Mouse (Mus musculus): ENCODE results near the gene Fzd2. TPM values are rescaled to one million over a fixed set of nuclear protein-coding genes. Genes with fewer than 3 reads are reported as not detected.
"Not testable (repeated sequence)": the region's sequence is repeated elsewhere in the genome, so short reads cannot be mapped to it uniquely, and the experiment has no call there.

The Fzd2 gene
- total RNA-seq, 2 experiments from 2014 or later: 10.5 to 12.7 TPM

DNA sequence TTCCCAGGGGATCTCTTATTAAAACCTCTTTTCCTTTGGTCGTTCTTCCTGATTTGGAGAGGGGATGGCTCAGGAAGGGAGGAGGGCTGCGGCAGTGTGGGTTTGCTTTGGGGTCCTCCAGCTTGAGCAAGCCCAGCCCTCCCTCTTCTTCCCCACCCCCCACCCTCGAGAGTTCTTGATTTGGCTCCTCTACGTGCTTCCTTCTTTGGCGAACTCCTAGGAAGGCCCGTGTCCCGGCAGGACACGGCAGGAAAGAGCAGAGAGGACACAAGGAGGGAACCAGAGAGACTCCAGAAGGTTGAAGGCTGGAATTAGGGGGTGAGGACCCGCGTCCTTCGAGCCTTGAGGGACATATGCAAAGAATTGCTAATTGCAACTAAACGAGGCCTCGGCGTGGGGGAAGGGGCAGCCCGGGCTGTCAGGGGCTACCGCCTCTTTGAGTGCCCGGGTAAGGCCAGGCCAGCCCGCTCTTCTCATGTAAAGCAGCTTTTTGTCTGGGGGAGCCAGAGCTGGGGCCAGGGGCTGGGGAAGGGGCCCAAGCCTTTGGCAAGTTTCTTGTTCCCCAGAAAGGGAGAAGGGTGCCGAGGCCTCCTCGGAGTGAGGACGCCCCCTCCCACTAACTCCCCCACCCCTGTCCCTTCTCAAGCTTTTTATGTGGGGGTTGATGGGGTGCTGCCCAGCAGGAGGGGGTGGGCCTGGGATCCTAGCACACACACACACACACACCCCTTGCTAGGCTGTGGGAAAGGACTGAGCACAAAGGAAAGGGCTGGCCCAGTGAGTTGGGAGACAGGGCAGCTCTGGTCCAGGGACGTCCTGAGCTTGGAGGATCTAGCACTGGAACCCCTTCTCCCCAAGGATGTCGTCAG lies 24.8 kb upstream of the Fzd2 start, which contains the start of gene Gm11627:
Gm11627 (minus strand) TSS at position 297 of the 869 bp plus-strand sequence.
- intact Hi-C loops (cut with DNase I): no loop called here
- DNase-seq (ENCODE audit: low spot score in 2 of 2): peak; percentile 12

DNA sequence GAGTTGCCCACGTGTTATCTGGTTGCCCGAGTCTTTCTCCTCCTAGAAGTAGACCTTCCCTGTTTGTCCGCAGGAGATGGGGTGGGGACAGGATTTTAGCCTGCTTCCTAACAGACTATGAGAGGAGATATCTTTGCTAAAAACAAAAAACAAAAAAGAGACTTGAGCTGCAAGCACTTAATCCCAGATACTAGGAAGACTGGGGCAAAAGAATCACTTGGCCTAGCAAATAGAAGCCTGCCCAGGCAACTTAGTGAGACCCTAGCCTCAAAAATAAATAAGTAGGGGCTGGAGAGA lies 24.2 kb upstream of the Fzd2 start:
- no peak for DNase-seq (ENCODE audit: low spot score in 2 of 2)
- intact Hi-C loops (cut with DNase I): no loop called here

DNA sequence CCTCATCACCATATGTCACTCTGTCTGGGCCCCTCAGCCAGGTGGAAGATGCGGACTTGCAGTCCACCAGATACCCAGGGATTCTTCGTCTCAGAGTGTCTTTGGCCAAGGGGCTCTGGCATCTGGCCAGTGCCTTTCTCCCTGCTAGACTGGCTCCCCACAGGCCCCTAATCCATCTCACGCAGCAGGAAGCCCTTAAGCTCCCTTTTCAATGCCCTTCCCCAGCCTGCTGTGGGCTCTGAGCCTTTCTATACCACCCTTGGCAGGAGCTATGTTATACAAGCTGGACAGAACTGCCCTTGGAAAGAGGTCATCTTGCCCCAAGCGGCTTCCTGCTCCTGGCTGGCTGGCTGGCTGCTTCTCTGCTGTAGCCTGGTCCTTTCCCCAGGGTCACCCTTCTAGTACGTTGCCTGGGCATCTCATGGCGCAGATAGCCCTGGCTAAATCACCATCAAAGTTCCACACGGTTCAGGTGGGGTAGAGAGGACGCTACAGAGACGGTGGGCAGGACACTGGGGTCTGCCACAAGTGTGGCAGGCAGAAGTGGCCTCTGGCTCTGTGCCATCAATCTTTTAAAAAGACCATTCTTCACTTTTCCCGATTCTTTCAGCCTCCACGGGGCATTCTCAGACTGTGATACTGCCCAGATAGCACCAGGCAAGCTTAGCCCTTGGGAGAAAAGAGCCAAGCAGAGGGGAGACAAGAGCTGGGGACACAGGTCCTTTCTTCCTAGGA lies 22.7 kb upstream of the Fzd2 start:
- intact Hi-C loops (cut with DNase I): no loop called here

DNA sequence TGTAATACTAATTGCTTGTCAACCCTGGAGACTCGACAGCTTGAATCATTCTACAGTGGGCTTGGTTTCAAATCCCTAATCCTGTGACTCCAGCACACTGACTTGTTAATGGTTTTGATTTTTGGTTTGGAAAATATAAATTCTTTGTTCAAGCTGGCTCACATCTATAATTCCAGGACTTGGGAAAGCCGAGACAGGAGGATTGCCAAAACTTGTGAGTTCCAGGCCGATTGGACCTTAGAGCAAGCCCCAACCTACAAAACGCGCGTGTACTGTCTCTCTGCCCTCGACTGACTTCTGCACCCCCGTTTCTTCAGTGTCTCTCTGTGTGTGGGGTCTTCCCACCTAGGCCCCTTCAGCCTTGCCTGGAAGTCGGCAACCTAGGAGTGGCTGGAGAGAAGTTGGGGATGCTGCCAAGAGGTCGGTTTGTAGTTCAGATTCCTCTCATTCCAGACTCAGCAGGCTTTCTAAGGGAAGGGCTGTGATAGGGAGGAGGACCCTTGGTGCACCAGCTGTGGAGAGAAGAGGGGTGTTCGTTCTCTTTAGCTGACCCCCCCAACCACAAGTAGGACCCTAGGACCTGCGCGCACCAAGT lies 22.1 kb upstream of the Fzd2 start:
- no peak for DNase-seq (ENCODE audit: low spot score in 2 of 2)
- intact Hi-C loops (cut with DNase I): no loop called here

More for the DNA sequence above, 22.7 kb upstream of the Fzd2 start:
- DNase-seq (ENCODE audit: low spot score in 2 of 2): no peak

DNA sequence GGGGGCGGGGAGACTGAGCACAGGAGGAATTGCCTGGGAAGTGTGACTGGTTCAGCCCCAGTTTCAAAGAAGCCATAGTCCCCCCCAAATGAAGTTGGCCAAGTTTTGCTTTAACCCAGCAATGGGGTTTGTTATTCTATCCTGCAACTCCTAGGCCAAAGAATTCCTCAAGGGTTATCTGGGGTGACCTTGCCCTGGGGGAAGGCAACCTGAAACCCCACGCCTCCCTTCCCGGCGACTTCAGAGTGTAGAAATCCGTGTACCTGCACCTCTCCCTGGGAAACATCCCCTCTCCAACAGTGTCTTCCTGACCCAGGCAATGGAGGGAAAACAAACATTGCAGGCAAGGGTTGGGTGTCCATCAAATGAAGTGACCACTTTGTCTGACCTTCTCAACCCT lies 21.5 kb upstream of the Fzd2 start:
- intact Hi-C loops (cut with DNase I): no loop called here
- DNase-seq (ENCODE audit: low spot score in 2 of 2): no peak

DNA sequence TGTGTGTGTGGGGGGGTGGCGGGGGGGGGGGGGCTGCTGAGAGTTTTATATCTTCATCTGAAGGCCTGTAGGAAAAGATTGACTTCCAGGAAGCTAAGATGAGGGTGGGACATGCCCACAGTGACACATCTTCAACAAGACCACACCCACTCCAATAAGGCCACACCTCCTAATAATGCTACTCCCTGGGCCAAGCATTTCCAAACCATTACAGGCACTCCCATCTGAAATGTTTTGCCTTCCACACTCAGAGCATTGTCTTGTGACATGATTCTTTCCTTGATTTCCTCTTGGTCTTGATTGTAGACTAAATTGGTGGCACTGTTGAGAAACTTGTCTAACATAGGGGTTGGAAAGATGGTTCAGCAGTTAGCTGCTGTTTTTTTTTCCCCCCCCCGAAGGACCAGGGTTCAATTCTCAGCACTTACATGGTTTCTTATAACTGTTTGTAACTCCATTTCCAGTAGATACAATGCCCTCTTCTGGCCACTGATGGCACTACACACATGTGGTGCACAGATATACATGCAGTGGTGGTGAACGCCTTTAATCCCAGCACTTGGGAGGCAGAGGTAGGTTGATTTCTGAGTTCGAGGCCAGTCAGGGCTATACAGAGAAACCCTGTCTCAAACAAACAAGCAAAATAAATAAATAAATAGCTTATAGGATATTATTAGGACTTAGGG lies 17.6 kb upstream of the Fzd2 start:
- intact Hi-C loops (cut with DNase I): no loop called here
- DNase-seq (ENCODE audit: low spot score in 2 of 2): no peak

DNA sequence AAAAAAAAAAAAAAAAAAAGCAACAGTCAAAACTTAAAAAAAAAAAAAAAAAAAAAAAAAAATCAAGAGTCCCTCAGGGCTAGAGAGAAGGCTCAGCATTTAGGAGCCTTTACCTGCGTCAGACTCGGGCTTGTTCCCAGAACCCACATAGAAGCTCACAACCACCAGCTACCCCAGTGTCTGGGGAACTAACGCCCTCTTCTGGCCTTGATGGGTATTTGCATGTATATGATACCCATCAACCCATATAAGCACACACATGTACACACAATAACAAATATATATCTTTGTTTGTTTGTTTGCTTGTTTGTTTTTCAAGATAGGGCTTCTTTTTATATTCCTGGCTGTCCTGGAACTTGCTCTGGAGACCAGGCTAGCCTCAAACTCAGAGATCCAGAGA lies 16.6 kb upstream of the Fzd2 start:
- no peak for DNase-seq (ENCODE audit: low spot score in 2 of 2)
- intact Hi-C loops (cut with DNase I): no loop called here

DNA sequence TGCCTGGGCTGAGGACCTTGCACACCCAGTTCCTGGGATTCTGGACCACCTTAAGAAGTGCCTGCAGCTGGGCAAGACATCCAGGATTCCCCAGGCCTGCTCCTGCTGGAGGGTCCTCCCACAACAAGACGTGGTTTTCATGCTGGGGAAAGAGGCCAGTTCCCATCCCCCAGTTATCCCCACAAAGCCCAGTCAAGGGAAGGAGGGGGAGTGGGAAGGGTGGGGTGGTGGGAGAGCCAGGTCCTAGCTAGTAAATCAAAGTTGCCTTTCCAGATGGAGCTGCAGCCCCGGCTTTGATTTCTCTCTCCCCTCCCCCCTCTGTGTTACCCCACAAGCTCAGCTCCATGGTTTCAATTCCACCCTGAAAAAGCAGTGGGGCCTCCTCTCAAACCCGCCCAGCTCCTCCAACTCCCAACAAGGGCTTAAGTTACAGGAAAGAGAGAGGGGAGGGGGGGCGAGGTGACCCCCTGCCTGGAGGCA lies 8.8 kb upstream of the Fzd2 start:
- intact Hi-C loops (cut with DNase I): no loop called here
- no peak for DNase-seq (ENCODE audit: low spot score in 2 of 2)

DNA sequence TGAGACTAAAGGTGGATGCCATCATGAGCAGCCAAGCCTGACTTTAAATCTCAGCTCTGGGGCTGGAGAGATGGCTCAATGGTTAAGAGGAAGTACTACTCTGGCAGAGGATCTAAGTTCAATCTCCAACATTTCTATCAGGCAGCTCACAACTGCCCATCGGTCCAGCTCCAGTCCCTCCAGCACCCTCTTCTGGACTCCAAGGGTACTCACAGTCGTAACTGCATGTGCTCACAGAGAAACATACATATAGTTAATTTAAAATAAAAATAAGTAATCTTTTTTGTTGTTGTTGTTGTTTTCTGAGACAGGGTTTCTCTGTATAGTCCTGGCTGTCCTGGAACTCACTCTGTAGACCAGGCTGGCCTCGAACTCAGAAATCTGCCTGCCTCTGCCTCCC lies 4.3 kb upstream of the Fzd2 start:
- intact Hi-C loops (cut with DNase I): no loop called here
- DNase-seq (ENCODE audit: low spot score in 2 of 2): no peak

DNA sequence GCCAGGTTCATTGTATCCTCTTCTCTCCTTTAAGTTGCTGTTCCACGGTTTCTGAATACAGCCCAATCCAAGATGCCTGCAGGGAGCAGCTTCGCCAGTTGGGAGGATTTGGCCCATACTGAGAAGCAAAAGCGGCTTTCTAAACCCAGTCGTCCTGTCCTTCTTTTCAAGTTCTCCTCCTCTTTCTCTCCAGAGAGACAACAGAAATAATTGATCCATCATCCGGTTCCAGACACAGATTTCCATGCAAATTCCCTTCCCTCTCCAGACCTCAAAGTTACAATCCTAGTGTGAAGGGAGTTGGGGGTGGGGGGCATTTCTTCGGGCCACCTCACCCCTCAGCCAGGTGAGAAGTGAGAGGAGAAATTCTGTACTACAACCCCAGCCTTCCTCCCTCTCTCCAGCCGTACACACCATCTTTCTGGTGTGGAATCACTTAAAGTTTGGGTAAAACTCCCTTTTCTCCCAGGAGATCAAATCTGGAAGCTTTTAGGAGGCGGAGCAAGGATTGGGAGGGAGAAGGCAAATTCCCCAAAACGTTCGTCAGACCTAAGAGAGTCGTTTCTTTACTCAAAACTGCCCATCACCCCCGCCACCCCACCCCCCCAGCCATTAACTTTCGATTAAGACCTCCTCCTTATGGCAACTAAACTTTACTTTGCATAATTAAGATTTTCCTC lies 1.2 kb upstream of the Fzd2 start:
- no peak for DNase-seq (ENCODE audit: low spot score in 2 of 2)
- intact Hi-C loops (cut with DNase I): no loop called here

DNA sequence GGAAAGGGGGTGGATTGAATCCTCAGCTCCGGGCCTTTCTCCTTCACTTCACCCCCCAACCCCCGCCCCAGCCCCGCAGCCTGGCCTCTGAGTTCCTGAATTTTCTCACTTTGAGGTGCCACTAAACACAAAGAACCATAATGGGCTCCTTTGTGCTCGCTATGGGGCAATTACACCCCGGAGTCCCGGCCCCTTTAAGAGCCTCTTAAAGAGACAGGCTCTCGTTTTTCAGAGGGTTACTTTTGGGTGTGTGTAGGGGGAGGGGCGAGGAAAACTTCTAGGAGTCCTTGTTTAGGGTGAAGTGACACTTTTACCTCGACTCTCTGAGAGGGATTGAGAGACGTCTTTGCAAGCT lies 723 bp upstream of the Fzd2 start:
- DNase-seq (ENCODE audit: low spot score in 2 of 2): no peak
- intact Hi-C loops (cut with DNase I): no loop called here

DNA sequence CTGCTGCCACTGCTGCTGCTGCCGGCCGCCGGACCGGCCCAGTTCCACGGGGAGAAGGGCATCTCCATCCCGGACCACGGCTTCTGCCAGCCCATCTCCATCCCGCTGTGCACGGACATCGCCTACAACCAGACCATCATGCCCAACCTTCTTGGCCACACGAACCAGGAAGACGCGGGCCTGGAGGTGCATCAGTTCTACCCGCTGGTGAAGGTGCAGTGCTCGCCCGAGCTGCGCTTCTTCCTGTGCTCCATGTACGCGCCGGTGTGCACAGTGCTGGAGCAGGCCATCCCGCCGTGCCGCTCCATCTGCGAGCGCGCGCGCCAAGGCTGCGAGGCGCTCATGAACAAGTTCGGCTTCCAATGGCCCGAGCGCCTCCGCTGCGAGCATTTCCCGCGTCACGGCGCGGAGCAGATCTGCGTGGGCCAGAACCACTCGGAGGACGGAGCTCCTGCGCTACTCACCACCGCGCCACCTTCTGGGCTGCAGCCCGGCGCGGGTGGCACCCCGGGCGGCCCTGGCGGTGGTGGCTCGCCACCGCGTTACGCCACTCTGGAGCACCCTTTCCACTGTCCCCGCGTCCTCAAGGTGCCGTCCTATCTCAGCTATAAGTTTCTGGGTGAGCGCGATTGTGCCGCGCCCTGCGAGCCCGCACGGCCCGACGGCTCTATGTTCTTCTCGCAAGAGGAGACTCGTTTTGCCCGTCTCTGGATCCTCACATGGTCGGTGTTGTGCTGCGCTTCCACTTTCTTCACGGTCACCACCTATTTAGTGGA lies 769 bp downstream of the Fzd2 start:
- DNase-seq (ENCODE audit: low spot score in 2 of 2): peak in 1 of 2 experiments; percentile 57
- intact Hi-C loops (cut with DNase I): no loop called here

DNA sequence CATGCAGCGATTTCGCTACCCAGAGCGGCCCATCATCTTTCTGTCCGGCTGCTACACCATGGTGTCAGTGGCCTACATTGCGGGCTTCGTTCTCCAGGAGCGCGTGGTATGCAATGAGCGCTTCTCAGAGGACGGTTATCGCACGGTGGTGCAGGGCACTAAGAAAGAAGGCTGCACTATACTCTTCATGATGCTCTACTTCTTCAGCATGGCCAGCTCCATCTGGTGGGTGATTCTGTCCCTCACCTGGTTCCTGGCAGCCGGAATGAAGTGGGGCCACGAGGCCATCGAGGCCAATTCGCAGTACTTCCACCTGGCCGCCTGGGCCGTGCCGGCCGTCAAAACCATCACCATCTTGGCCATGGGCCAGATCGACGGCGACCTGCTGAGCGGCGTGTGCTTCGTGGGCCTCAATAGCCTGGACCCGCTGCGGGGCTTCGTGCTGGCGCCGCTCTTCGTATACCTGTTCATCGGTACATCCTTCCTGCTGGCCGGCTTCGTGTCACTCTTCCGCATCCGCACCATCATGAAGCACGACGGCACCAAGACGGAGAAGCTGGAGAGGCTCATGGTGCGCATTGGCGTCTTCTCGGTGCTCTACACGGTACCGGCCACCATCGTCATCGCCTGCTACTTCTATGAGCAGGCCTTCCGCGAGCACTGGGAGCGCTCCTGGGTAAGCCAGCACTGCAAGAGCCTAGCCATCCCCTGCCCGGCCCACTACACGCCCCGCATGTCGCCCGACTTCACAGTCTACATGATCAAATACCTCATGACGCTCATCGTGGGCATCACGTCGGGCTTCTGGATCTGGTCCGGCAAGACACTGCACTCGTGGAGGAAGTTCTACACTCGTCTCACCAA lies 1.6 kb downstream of the Fzd2 start:
- intact Hi-C loops (cut with DNase I): no loop called here
- DNase-seq (ENCODE audit: low spot score in 2 of 2): no peak

DNA sequence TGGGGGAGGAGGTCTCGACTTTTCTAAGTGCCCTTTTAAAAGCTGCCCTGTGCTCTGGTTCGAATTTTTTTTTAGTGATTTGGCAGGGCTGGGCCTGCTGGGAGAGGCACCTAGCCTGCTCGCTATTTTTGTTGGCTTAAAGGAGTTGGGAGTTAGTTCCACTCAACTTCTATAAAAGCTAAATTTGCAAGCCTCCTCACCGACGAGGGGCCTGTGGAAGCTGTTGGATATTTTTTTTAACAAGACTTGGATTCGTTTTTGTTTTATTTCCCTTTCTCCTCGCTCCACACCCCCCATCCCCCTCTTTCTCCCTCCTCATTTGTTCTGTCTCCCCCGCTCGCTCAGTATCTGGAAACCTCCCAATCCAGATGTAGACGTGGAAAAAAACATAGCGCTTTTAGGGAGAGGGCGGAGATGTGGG lies 2.6 kb downstream of the Fzd2 start:
- DNase-seq (ENCODE audit: low spot score in 2 of 2): no peak
- intact Hi-C loops (cut with DNase I): no loop called here

DNA sequence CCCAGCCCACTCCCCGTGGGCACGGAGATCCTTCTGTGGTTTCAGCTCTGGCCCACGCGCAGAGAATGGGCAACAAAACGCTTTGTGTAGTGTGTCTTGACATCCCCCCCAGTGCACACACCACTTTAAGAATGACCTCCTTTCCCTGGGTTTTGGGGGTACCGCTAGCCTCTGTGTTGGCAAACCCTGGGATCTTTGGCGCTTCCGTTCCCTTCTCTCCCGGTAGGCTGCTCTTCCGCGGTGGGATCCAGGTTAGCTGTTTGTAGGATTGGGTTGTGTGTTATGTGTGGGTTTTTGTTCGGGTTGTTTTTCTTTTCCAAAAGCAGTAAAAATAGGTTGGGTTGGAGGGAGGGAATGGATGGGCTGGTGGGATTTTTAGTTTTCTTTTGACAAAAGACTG lies 3.0 kb downstream of the Fzd2 start:
- intact Hi-C loops (cut with DNase I); DNase-seq (ENCODE audit: low spot score in 2 of 2): not testable (repeated sequence)

DNA sequence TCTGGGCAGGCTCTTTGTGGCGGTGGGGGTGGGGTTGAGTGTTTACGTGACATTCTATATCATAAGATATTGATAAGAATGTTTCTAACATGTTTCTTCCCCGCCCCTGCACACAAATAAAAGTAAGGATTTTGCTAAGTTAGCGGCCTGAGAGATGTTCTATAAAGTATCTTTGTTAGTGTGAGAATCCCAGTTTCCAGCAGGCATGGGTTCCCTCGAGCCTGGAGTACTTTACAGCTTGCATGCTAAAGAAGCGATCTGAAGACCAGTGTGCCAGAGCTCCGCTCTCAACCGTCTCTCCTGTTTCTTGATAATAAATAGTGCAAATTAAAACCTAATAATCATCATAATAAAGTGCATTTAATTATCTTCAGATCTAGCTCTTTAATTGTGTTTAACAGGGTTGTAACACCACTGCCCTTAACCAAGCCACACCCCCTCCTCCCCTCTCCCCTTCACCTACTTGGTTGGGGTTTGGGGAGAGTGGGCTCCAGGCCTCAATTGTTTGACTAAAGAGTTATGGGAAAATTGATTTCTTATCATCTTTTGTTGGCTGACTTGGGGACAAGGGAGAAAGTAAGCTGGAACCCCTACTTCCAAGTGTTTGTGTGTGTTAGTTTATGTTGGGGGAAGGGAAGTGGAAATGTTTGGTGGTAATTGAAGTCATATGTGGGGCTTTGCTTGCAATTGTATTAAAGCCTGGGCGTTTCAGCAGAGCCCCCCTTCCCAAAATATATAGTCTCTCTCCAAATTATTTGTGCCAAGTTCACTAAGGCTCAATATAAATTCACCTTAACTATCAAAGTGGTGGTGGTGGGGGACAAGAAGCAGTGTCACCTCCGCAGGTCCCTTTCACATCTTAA lies 3.7 kb downstream of the Fzd2 start:
- no peak for DNase-seq (ENCODE audit: low spot score in 2 of 2)
- intact Hi-C loops (cut with DNase I): no loop called here

DNA sequence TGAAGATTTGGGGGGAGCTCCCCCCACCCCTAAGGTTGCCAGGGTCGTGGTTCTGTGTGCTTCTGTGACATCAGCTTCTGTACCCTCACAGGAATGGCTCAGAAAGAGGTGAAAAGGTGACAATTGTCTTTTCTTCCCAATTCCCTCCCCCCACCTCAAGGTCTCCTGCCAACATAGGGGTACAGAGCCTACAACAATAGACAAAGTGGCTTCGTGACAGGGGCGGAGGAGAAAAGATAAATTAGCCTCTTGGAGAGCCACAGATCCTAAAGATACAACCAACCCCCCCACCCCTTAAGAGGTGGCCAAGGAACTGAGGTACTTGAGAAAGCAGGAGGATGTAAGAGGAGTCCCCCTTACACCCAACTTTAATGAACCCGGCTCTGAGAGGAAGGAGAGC lies 4.5 kb downstream of the Fzd2 start:
- intact Hi-C loops (cut with DNase I): no loop called here
- no peak for DNase-seq (ENCODE audit: low spot score in 2 of 2)

Measured in left cerebral cortex, postnatal 36 days (tissue).